Mouse (Mus musculus): ENCODE measurements around the gene Chst5. TPM values are rescaled to one million over a fixed set of nuclear protein-coding genes. Genes with fewer than 3 reads are reported as not detected.
"Not testable (repeated sequence)": the region's sequence is repeated elsewhere in the genome, so short reads cannot be mapped to it uniquely, and the experiment has no call there.

Gene Chst5
- polyA plus RNA-seq, 1 experiment from 2014 or later: 3.1 TPM

- ATAC-seq (ENCODE audit: low FRiP score, low TSS enrichment): peak; percentile 100
- peak; percentile 98 for DNase-seq
- Histone ChIP-seq H3K4me2 (ENCODE audit: low read length) (peak within 1 kb of the TSS; percentile 77), H3K4me1 (ENCODE audit: control insufficient read depth, insufficient read depth, low read length) (peaks cover 7% of the 10 kb centered on the region; the same call in 1 of the 2 replicates), H3K27ac (replicated peaks; ENCODE audit: low read depth, low read length) (peak within 1 kb of the TSS; percentile 45; the same call in 1 of the 2 replicates), H3K36me3 (ENCODE audit: control insufficient read depth, insufficient read depth, low read length) (no peaks in the 10 kb centered on the region), H3K27me3 (ENCODE audit: control insufficient read depth, insufficient read depth, low read length) (no peaks in the 10 kb centered on the region), H3K4me3 (replicated peaks; ENCODE audit: low read depth, low read length) (peak within 1 kb of the TSS; percentile 96), H3K9ac (replicated peaks; ENCODE audit: low read length) (peak within 1 kb of the TSS; percentile 77), H3K9me3 (ENCODE audit: control insufficient read depth, low read length) (no peaks in the 10 kb centered on the region)
- WGBS: under 1% methylated on average over 53 of the region's 53 CpGs
Measured at GRCm38 (mm10) chr8:111853861-111854501, 56.3 kb downstream of the Chst5 start, which contains the start of gene Cfdp1. Gene Cfdp1 (minus strand): TSS chr8:111854291.

GRCm38 (mm10) chr8:111853219-111853618 is 57.0 kb downstream of the Chst5 start:
- not testable (repeated sequence) for H3K9me3 ChIP-seq (ENCODE audit: control insufficient read depth, low read length); H3K27ac ChIP-seq (replicated peaks; ENCODE audit: low read depth, low read length); H3K4me1 ChIP-seq (ENCODE audit: control insufficient read depth, insufficient read depth, low read length); ATAC-seq (ENCODE audit: low FRiP score, low TSS enrichment); DNase-seq; H3K36me3 ChIP-seq (ENCODE audit: control insufficient read depth, insufficient read depth, low read length); H3K27me3 ChIP-seq (ENCODE audit: control insufficient read depth, insufficient read depth, low read length)
- Histone ChIP-seq H3K9ac (replicated peaks; ENCODE audit: low read length) (peak overlapping the region; percentile 77), H3K4me2 (ENCODE audit: low read length) (peak overlapping the region; percentile 77), H3K4me3 (replicated peaks; ENCODE audit: low read depth, low read length) (peak overlapping the region; percentile 96)
- 66% methylated on average over 12 of the region's 12 CpGs for WGBS

DNA sequence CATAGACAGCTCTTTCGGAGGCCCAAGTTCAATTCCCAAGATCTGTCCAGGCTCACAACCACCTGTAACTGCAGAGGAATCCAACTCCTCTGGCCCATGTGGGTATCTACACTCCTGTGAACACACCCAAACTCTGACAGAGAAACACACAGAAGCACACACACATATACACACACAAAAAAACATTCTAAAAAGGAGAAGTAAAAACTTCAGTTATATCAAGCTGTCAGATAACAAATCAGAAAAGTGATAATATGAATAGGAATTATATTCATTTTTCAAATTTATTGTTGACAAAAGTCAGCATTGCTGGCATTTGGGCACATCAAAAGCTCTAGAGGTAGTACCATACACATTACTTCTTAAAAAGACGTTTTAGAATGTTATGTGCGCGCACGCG is 63.5 kb downstream of the Chst5 start:
- H3K4me3 ChIP-seq (replicated peaks; ENCODE audit: low read depth, low read length): no peak overlapping the region
- H3K36me3 ChIP-seq (ENCODE audit: control insufficient read depth, insufficient read depth, low read length): peaks cover 28% of the 10 kb centered on the region
- 98% methylated on average over 6 of the region's 6 CpGs for WGBS
- H3K4me2 ChIP-seq (ENCODE audit: low read length): no peak overlapping the region
- ATAC-seq (ENCODE audit: low FRiP score, low TSS enrichment) (no peak), DNase-seq (no peak)
- H3K9me3 ChIP-seq (ENCODE audit: control insufficient read depth, low read length): no peaks in the 10 kb centered on the region
- no peaks in the 10 kb centered on the region for H3K27me3 ChIP-seq (ENCODE audit: control insufficient read depth, insufficient read depth, low read length)
- H3K4me1 ChIP-seq (ENCODE audit: control insufficient read depth, insufficient read depth, low read length): no peaks in the 10 kb centered on the region
- no peak overlapping the region for H3K27ac ChIP-seq (replicated peaks; ENCODE audit: low read depth, low read length)
- no peak overlapping the region for H3K9ac ChIP-seq (replicated peaks; ENCODE audit: low read length)

Other genes with a start within 250 kb of the Chst5 start
- not detected in 2 replicates for gene Ctrb1, start 219.4 kb downstream of the Chst5 start, polyA plus RNA-seq (2014; fragmentation: Nextera tagmentation; extraction: Ambion mirVana)
- gene Bcar1, start 166.6 kb downstream of the Chst5 start, polyA plus RNA-seq (2014; fragmentation: Nextera tagmentation; extraction: Ambion mirVana): 43.7 and 52.7 TPM in 2 replicates
- 167 and 184 TPM in 2 replicates for gene Cfdp1, start 56.2 kb downstream of the Chst5 start, polyA plus RNA-seq (2014; fragmentation: Nextera tagmentation; extraction: Ambion mirVana)
- 3.0 and 3.6 TPM in 2 replicates for gene Tmem170, start 33.7 kb downstream of the Chst5 start, polyA plus RNA-seq (2014; fragmentation: Nextera tagmentation; extraction: Ambion mirVana)
- gene Tmem231, start 23.4 kb upstream of the Chst5 start, polyA plus RNA-seq (2014; fragmentation: Nextera tagmentation; extraction: Ambion mirVana): 14.8 and 16.7 TPM in 2 replicates
- gene Gabarapl2, start 30.3 kb upstream of the Chst5 start, polyA plus RNA-seq (2014; fragmentation: Nextera tagmentation; extraction: Ambion mirVana): 490 and 510 TPM in 2 replicates
- gene Adat1, start 81.9 kb upstream of the Chst5 start, polyA plus RNA-seq (2014; fragmentation: Nextera tagmentation; extraction: Ambion mirVana): 5.3 and 5.6 TPM in 2 replicates
- gene Kars, start 100.9 kb upstream of the Chst5 start, polyA plus RNA-seq (2014; fragmentation: Nextera tagmentation; extraction: Ambion mirVana): 145 and 186 TPM in 2 replicates
- gene Terf2ip, start 101.0 kb upstream of the Chst5 start, polyA plus RNA-seq (2014; fragmentation: Nextera tagmentation; extraction: Ambion mirVana): 58.3 and 59.0 TPM in 2 replicates
- gene Gm6793, start 104.6 kb upstream of the Chst5 start, polyA plus RNA-seq (2014; fragmentation: Nextera tagmentation; extraction: Ambion mirVana): 1.2 and 1.3 TPM in 2 replicates

Data from midbrain, embryonic 14.5 days (tissue).